ENCODE assay signal across 25 mouse cellular contexts in the genomic region with DNA sequence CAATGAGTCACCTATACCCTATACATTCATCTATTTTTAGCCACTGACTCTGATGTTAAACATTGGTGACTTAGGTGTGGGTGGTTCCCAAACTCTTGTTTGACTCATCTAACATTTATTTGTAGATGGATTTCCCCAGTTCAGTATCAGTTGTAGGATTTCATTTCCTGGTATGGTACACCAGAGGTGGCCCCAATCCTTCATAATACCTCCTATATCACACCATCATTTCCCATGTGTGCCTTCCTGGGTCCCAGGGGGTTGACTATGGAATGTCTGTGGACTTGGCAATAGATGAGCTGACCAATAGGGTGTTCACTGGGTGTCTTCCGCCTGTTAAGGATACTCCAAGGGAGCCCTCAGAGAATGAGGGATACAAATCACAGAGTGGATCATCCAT. TPM values are rescaled to one million over a fixed set of nuclear protein-coding genes. Genes with fewer than 3 reads are reported as not detected.
"Had no signal": no experiment of that assay in that cellular context is flagged by ENCODE, and none has a peak within 500 bp of the region (broad histone marks: within the 10 kb centered on the region; RNA-seq: fewer than 3 reads in every experiment).

No protein-coding gene starts in this region.

- H3K9ac ChIP-seq: heart, embryonic 12.5 days; hindbrain, embryonic 13.5 days; hindbrain, embryonic 15.5 days; intestine, embryonic 15.5 days; limb, embryonic 12.5 days had no signal

- H3K4me2 ChIP-seq: heart, embryonic 12.5 days; hindbrain, embryonic 13.5 days; hindbrain, embryonic 15.5 days; intestine, embryonic 15.5 days; limb, embryonic 12.5 days had no signal

- H3K27me3 ChIP-seq: heart, embryonic 12.5 days; hindbrain, embryonic 13.5 days; hindbrain, embryonic 15.5 days; intestine, embryonic 15.5 days; limb, embryonic 12.5 days had no signal

- H3K36me3 ChIP-seq: heart, embryonic 10.5 days; heart, embryonic 12.5 days; hindbrain, embryonic 10.5 days; hindbrain, embryonic 13.5 days; hindbrain, embryonic 15.5 days; intestine, embryonic 15.5 days; limb, embryonic 10.5 days; limb, embryonic 12.5 days had no signal

- H3K4me1 ChIP-seq: heart, embryonic 10.5 days; heart, embryonic 12.5 days; hindbrain, embryonic 13.5 days; hindbrain, embryonic 15.5 days had no signal

- H3K27ac ChIP-seq: gastrocnemius, adult 2 months; heart, embryonic 10.5 days; hindbrain, embryonic 10.5 days; hindbrain, embryonic 13.5 days; hindbrain, embryonic 15.5 days; intestine, embryonic 15.5 days; layer of hippocampus, adult 2 months; left cerebral cortex, adult 2 months; limb, embryonic 10.5 days; limb, embryonic 12.5 days had no signal

- H3K4me3 ChIP-seq: gastrocnemius, adult 2 months; heart, embryonic 10.5 days; heart, embryonic 12.5 days; hindbrain, embryonic 10.5 days; hindbrain, embryonic 13.5 days; hindbrain, embryonic 15.5 days; intestine, embryonic 15.5 days; layer of hippocampus, adult 2 months; left cerebral cortex, adult 2 months; limb, embryonic 10.5 days; limb, embryonic 12.5 days had no signal

- H3K9me3 ChIP-seq: heart, embryonic 10.5 days; heart, embryonic 12.5 days; hindbrain, embryonic 10.5 days; hindbrain, embryonic 13.5 days; hindbrain, embryonic 15.5 days; intestine, embryonic 15.5 days; limb, embryonic 10.5 days; limb, embryonic 12.5 days had no signal

- DNase-seq: gastrocnemius, adult 2 months; gastrocnemius, postnatal 10 days; gastrocnemius, postnatal 25 days; heart, adult 18-20 months; heart, postnatal 10 days; heart, postnatal 4 days; kidney, adult 18-20 months; kidney, adult 8-10 months; kidney, postnatal 10 days; kidney, postnatal 25 days; kidney, postnatal 4 days had no signal

- ATAC-seq: forebrain, embryonic 16.5 days; inflammation-experienced regulatory T-cells, adult 6 months; intestine, embryonic 15.5 days; intestine, postnatal 0 days had no signal

RNA-seq across cellular contexts. Expression of gene Edn3, which starts 7.2 kb away (rescaled TPM):
- total RNA-seq: granulocyte monocyte progenitor cell, adult 5-6 weeks had no signal
- polyA plus RNA-seq: inflammation-experienced regulatory T-cells, adult 6 months had no signal
